Mouse (Mus musculus): ENCODE data around the gene Rasa3. TPM values are rescaled to one million over a fixed set of nuclear protein-coding genes. Genes with fewer than 3 reads are reported as not detected.

The Rasa3 gene
- polyA plus RNA-seq, 1 experiment from 2014 or later: 18.2 TPM

GRCm38 (mm10) chr8:13605920-13606480 lies 71.4 kb downstream of the Rasa3 start:
- 91% methylated on average over 7 of the region's 7 CpGs for WGBS
- Histone ChIP-seq H3K9me3 (replicated peaks) (no peaks in the 10 kb centered on the region), H3K27ac (no peak overlapping the region), H3K27me3 (no peaks in the 10 kb centered on the region), H3K4me2 (no peak overlapping the region), H3K4me1 (no peaks in the 10 kb centered on the region), H3K9ac (no peak overlapping the region), H3K4me3 (no peak overlapping the region), H3K36me3 (ENCODE audit: poor library complexity, severe bottlenecking) (peaks cover 6% of the 10 kb centered on the region)
- no peak for ATAC-seq

- Histone ChIP-seq H3K4me1 (no peaks in the 10 kb centered on the region), H3K9ac (no peak overlapping the region), H3K4me2 (no peak overlapping the region), H3K4me3 (no peak overlapping the region), H3K27ac (no peak overlapping the region), H3K36me3 (ENCODE audit: poor library complexity, severe bottlenecking) (peaks cover 11% of the 10 kb centered on the region), H3K9me3 (replicated peaks) (no peaks in the 10 kb centered on the region), H3K27me3 (no peaks in the 10 kb centered on the region)
- no peak for ATAC-seq
- WGBS: 50% methylated on average over 8 of the region's 8 CpGs
These were observed 74.8 kb downstream of the Rasa3 start for GRCm38 (mm10) chr8:13602621-13603020.

GRCm38 (mm10) chr8:13601166-13601565 lies 76.2 kb downstream of the Rasa3 start:
- ATAC-seq: no peak
- H3K9me3 ChIP-seq (replicated peaks): no peaks in the 10 kb centered on the region
- no peak overlapping the region for H3K4me2 ChIP-seq
- no peak overlapping the region for H3K27ac ChIP-seq
- H3K4me1 ChIP-seq: no peaks in the 10 kb centered on the region
- H3K9ac ChIP-seq: no peak overlapping the region
- H3K27me3 ChIP-seq: no peaks in the 10 kb centered on the region
- H3K36me3 ChIP-seq (ENCODE audit: poor library complexity, severe bottlenecking): peaks cover 24% of the 10 kb centered on the region
- WGBS: 95% methylated on average over 11 of the region's 11 CpGs
- H3K4me3 ChIP-seq: no peak overlapping the region

- 94% methylated on average over 10 of the region's 10 CpGs for WGBS
- no peaks in the 10 kb centered on the region for H3K9me3 ChIP-seq (replicated peaks)
These were observed 76.7 kb downstream of the Rasa3 start for GRCm38 (mm10) chr8:13600716-13601115.

GRCm38 (mm10) chr8:13600204-13600603 lies 77.2 kb downstream of the Rasa3 start:
- WGBS: 87% methylated on average over 7 of the region's 7 CpGs
- no peaks in the 10 kb centered on the region for H3K4me1 ChIP-seq
- no peak for ATAC-seq
- H3K27me3 ChIP-seq: no peaks in the 10 kb centered on the region
- H3K4me3 ChIP-seq: no peak overlapping the region
- peaks cover 26% of the 10 kb centered on the region for H3K36me3 ChIP-seq (ENCODE audit: poor library complexity, severe bottlenecking)
- H3K4me2 ChIP-seq: no peak overlapping the region
- H3K9me3 ChIP-seq (replicated peaks): no peaks in the 10 kb centered on the region
- no peak overlapping the region for H3K27ac ChIP-seq
- no peak overlapping the region for H3K9ac ChIP-seq

More at GRCm38 (mm10) chr8:13600716-13601115, 76.7 kb downstream of the Rasa3 start:
- no peak for ATAC-seq
- no peak overlapping the region for H3K27ac ChIP-seq
- no peak overlapping the region for H3K9ac ChIP-seq
- H3K4me3 ChIP-seq: no peak overlapping the region
- H3K4me2 ChIP-seq: no peak overlapping the region
- H3K4me1 ChIP-seq: no peaks in the 10 kb centered on the region
- peaks cover 26% of the 10 kb centered on the region for H3K36me3 ChIP-seq (ENCODE audit: poor library complexity, severe bottlenecking)
- H3K27me3 ChIP-seq: no peaks in the 10 kb centered on the region

- no peak overlapping the region for H3K9ac ChIP-seq
- no peaks in the 10 kb centered on the region for H3K4me1 ChIP-seq
- no peak overlapping the region for H3K4me3 ChIP-seq
- 93% methylated on average over 6 of the region's 6 CpGs for WGBS
- H3K9me3 ChIP-seq (replicated peaks): no peaks in the 10 kb centered on the region
- H3K27ac ChIP-seq: no peak overlapping the region
- no peak overlapping the region for H3K4me2 ChIP-seq
- ATAC-seq: no peak
- H3K27me3 ChIP-seq: no peaks in the 10 kb centered on the region
- peaks cover 20% of the 10 kb centered on the region for H3K36me3 ChIP-seq (ENCODE audit: poor library complexity, severe bottlenecking)
These were observed 79.6 kb downstream of the Rasa3 start for GRCm38 (mm10) chr8:13597777-13598176.

- H3K4me1 ChIP-seq: no peaks in the 10 kb centered on the region
- 92% methylated on average over 6 of the region's 6 CpGs for WGBS
These were observed 81.5 kb downstream of the Rasa3 start for GRCm38 (mm10) chr8:13595861-13596260.

GRCm38 (mm10) chr8:13594884-13595323 lies 82.5 kb downstream of the Rasa3 start:
- H3K4me3 ChIP-seq: no peak overlapping the region
- no peak overlapping the region for H3K4me2 ChIP-seq
- no peak overlapping the region for H3K27ac ChIP-seq
- 87% methylated on average over 11 of the region's 11 CpGs for WGBS
- no peaks in the 10 kb centered on the region for H3K9me3 ChIP-seq (replicated peaks)
- no peak for ATAC-seq
- H3K27me3 ChIP-seq: no peaks in the 10 kb centered on the region
- peaks cover 20% of the 10 kb centered on the region for H3K36me3 ChIP-seq (ENCODE audit: poor library complexity, severe bottlenecking)
- no peaks in the 10 kb centered on the region for H3K4me1 ChIP-seq
- no peak overlapping the region for H3K9ac ChIP-seq

More at GRCm38 (mm10) chr8:13595861-13596260, 81.5 kb downstream of the Rasa3 start:
- H3K9ac ChIP-seq: no peak overlapping the region
- no peak overlapping the region for H3K4me3 ChIP-seq
- H3K4me2 ChIP-seq: no peak overlapping the region
- H3K27me3 ChIP-seq: no peaks in the 10 kb centered on the region
- no peak overlapping the region for H3K27ac ChIP-seq
- ATAC-seq: no peak
- no peaks in the 10 kb centered on the region for H3K9me3 ChIP-seq (replicated peaks)
- H3K36me3 ChIP-seq (ENCODE audit: poor library complexity, severe bottlenecking): peaks cover 20% of the 10 kb centered on the region

GRCm38 (mm10) chr8:13593340-13593739 lies 84.1 kb downstream of the Rasa3 start:
- Histone ChIP-seq H3K27me3 (no peaks in the 10 kb centered on the region), H3K9me3 (replicated peaks) (no peaks in the 10 kb centered on the region), H3K9ac (no peak overlapping the region), H3K36me3 (ENCODE audit: poor library complexity, severe bottlenecking) (peaks cover 26% of the 10 kb centered on the region), H3K4me3 (no peak overlapping the region), H3K4me2 (no peak overlapping the region), H3K4me1 (no peaks in the 10 kb centered on the region), H3K27ac (no peak overlapping the region)
- WGBS: 92% methylated on average over 8 of the region's 8 CpGs
- ATAC-seq: no peak

GRCm38 (mm10) chr8:13591246-13591645 lies 86.2 kb downstream of the Rasa3 start:
- Histone ChIP-seq H3K9me3 (replicated peaks) (no peaks in the 10 kb centered on the region), H3K27ac (no peak overlapping the region), H3K27me3 (no peaks in the 10 kb centered on the region), H3K9ac (no peak overlapping the region), H3K4me2 (no peak overlapping the region), H3K4me1 (no peaks in the 10 kb centered on the region), H3K4me3 (no peak overlapping the region), H3K36me3 (ENCODE audit: poor library complexity, severe bottlenecking) (peaks cover 8% of the 10 kb centered on the region)
- 88% methylated on average over 6 of the region's 6 CpGs for WGBS
- no peak for ATAC-seq

GRCm38 (mm10) chr8:13589071-13589470 lies 88.3 kb downstream of the Rasa3 start:
- ATAC-seq: no peak
- Histone ChIP-seq H3K4me2 (no peak overlapping the region), H3K4me3 (no peak overlapping the region), H3K4me1 (no peaks in the 10 kb centered on the region), H3K27ac (no peak overlapping the region), H3K9ac (no peak overlapping the region), H3K27me3 (no peaks in the 10 kb centered on the region), H3K36me3 (ENCODE audit: poor library complexity, severe bottlenecking) (peaks cover 24% of the 10 kb centered on the region), H3K9me3 (replicated peaks) (no peaks in the 10 kb centered on the region)
- WGBS: 88% methylated on average over 6 of the region's 6 CpGs

GRCm38 (mm10) chr8:13584652-13585051 lies 92.8 kb downstream of the Rasa3 start:
- ATAC-seq: no peak
- Histone ChIP-seq H3K4me3 (no peak overlapping the region), H3K9ac (no peak overlapping the region), H3K27ac (no peak overlapping the region), H3K36me3 (ENCODE audit: poor library complexity, severe bottlenecking) (peaks cover 65% of the 10 kb centered on the region), H3K9me3 (replicated peaks) (no peaks in the 10 kb centered on the region), H3K27me3 (no peaks in the 10 kb centered on the region), H3K4me2 (no peak overlapping the region), H3K4me1 (no peaks in the 10 kb centered on the region)
- WGBS: 87% methylated on average over 8 of the region's 8 CpGs

GRCm38 (mm10) chr8:13577869-13578268 lies 99.5 kb downstream of the Rasa3 start:
- ATAC-seq: no peak
- Histone ChIP-seq H3K27ac (no peak overlapping the region), H3K4me2 (no peak overlapping the region), H3K4me1 (no peaks in the 10 kb centered on the region), H3K36me3 (ENCODE audit: poor library complexity, severe bottlenecking) (peaks cover 65% of the 10 kb centered on the region), H3K9me3 (replicated peaks) (no peaks in the 10 kb centered on the region), H3K4me3 (no peak overlapping the region), H3K9ac (no peak overlapping the region), H3K27me3 (no peaks in the 10 kb centered on the region)
- 97% methylated on average over 6 of the region's 6 CpGs for WGBS
